Mouse (Mus musculus): ENCODE data around the gene Cyp4a10.
A peak's percentile ranks its signal among the peaks of the same experiment; 100 is the strongest.
"Not testable (repeated sequence)": the region's sequence is repeated elsewhere in the genome, so short reads cannot be mapped to it uniquely, and the experiment has no call there.

Gene Cyp4a10

GRCm38 (mm10) chr4:115518000-115518399 lies at the start of gene Cyp4a10:
Cyp4a10 (plus strand) TSS chr4:115518264.
- not testable (repeated sequence) for DNase-seq (ENCODE audit: low spot score)

GRCm38 (mm10) chr4:115473585-115473984 lies 44.5 kb upstream of the Cyp4a10 start:
- not testable (repeated sequence) for DNase-seq (ENCODE audit: low spot score)

- DNase-seq (ENCODE audit: low spot score) = not testable (repeated sequence)
These were observed 42.0 kb upstream of the Cyp4a10 start for GRCm38 (mm10) chr4:115476051-115476450.

GRCm38 (mm10) chr4:115481006-115481652 lies 36.9 kb upstream of the Cyp4a10 start:
- DNase-seq (ENCODE audit: low spot score) = no peak

GRCm38 (mm10) chr4:115496001-115496400 lies 22.1 kb upstream of the Cyp4a10 start, which contains the start of gene Cyp4a14:
Cyp4a14 (minus strand) TSS chr4:115496142.
- no peak for DNase-seq (ENCODE audit: low spot score)

GRCm38 (mm10) chr4:115497466-115497865 lies 20.6 kb upstream of the Cyp4a10 start:
- no peak for DNase-seq (ENCODE audit: low spot score)

GRCm38 (mm10) chr4:115513964-115514363 lies 4.1 kb upstream of the Cyp4a10 start:
- not testable (repeated sequence) for DNase-seq (ENCODE audit: low spot score)

GRCm38 (mm10) chr4:115519444-115519843 lies 1.4 kb downstream of the Cyp4a10 start:
- DNase-seq (ENCODE audit: low spot score) = no peak

- no peak for DNase-seq (ENCODE audit: low spot score)
These were observed 3.7 kb downstream of the Cyp4a10 start for GRCm38 (mm10) chr4:115521766-115522165.

GRCm38 (mm10) chr4:115545101-115545500 lies 27.0 kb downstream of the Cyp4a10 start:
- no peak for DNase-seq (ENCODE audit: low spot score)

GRCm38 (mm10) chr4:115546141-115546828 lies 28.2 kb downstream of the Cyp4a10 start:
- DNase-seq (ENCODE audit: low spot score) = no peak

- no peak for DNase-seq (ENCODE audit: low spot score)
These were observed 34.7 kb downstream of the Cyp4a10 start for GRCm38 (mm10) chr4:115552726-115553125.

GRCm38 (mm10) chr4:115555513-115555912 lies 37.4 kb downstream of the Cyp4a10 start:
- no peak for DNase-seq (ENCODE audit: low spot score)

GRCm38 (mm10) chr4:115557861-115558561 lies 39.9 kb downstream of the Cyp4a10 start:
- DNase-seq (ENCODE audit: low spot score) = no peak

- DNase-seq (ENCODE audit: low spot score) = not testable (repeated sequence)
These were observed 43.2 kb downstream of the Cyp4a10 start for GRCm38 (mm10) chr4:115561236-115561635.

GRCm38 (mm10) chr4:115563401-115563800 lies 45.3 kb downstream of the Cyp4a10 start, which contains the start of gene Cyp4a31:
Cyp4a31 (plus strand) TSS chr4:115563649.
- DNase-seq (ENCODE audit: low spot score) = no peak

GRCm38 (mm10) chr4:115564469-115565225 lies 46.6 kb downstream of the Cyp4a10 start:
- not testable (repeated sequence) for DNase-seq (ENCODE audit: low spot score)

GRCm38 (mm10) chr4:115575255-115575654 lies 57.2 kb downstream of the Cyp4a10 start:
- no peak for DNase-seq (ENCODE audit: low spot score)

GRCm38 (mm10) chr4:115575776-115576175 lies 57.7 kb downstream of the Cyp4a10 start:
- no peak for DNase-seq (ENCODE audit: low spot score)

- peak; percentile 41 for DNase-seq (ENCODE audit: low spot score)
These were observed 65.0 kb downstream of the Cyp4a10 start for GRCm38 (mm10) chr4:115583036-115583435.
